In the genomic region with DNA sequence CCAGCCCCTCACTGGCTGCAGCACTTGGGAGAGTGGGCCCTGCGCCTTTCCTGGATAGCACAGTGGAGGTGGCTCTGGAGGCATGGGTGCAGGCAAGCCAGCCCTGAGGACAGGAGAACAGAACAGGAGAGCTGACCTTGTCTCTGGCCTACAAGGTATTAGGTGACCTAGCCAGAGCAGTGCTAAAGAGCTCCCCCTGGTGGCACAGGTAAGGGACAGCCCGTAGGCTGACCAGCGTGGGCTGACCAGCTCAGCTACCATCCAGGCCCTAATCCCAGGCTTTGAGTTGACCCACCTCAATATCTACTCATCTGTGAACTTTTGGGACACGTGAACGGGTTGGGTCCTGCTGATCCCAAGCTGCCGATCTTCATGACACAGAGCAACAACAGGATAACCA, we compare ENCODE assay signal across 8 mouse cellular contexts.
DNase-seq lines count a peak whose midpoint lies in the region; ATAC-seq lines count a peak whose summit lies in the region.

No protein-coding gene starts in this region.

- DNase-seq in CD4-positive, CD25-positive, alpha-beta regulatory T cell, adult 2 months (ENCODE audit: low read depth, low spot score) = peak; percentile 68
- peak; percentile 61 to 63 for DNase-seq in B cell, adult 2 months
- peak; percentile 5 for DNase-seq in cerebellum, adult 8-10 months
- DNase-seq in lung, postnatal 36 days = peak; percentile 53
- peak; percentile 64 for DNase-seq in thymus, postnatal 4 days
- no peak for DNase-seq in hindbrain, embryonic 11.5 days (ENCODE audit: low spot score)

- H3K36me3 ChIP-seq in kidney, embryonic 14.5 days (ENCODE audit: control insufficient read depth, insufficient read depth, low read length) = no peaks in the 10 kb centered on the region
- H3K36me3 ChIP-seq in hindbrain, embryonic 11.5 days (ENCODE audit: control insufficient read depth, insufficient read depth, low read length) = no peaks in the 10 kb centered on the region

- no peak overlapping the region for H3K9ac ChIP-seq in kidney, embryonic 14.5 days (ENCODE audit: low read depth, low read length)
- no peak overlapping the region for H3K9ac ChIP-seq in hindbrain, embryonic 11.5 days (ENCODE audit: low read depth, low read length)

- WGBS in kidney, embryonic 14.5 days = 65% methylated on average over 6 of the region's 6 CpGs
- WGBS in hindbrain, embryonic 11.5 days = 60% methylated on average over 6 of the region's 6 CpGs

- no peaks in the 10 kb centered on the region for H3K27me3 ChIP-seq in kidney, embryonic 14.5 days (ENCODE audit: control insufficient read depth, insufficient read depth, low read length)
- no peaks in the 10 kb centered on the region for H3K27me3 ChIP-seq in hindbrain, embryonic 11.5 days (ENCODE audit: control insufficient read depth, insufficient read depth, low read length)

- no peaks in the 10 kb centered on the region for H3K9me3 ChIP-seq in kidney, embryonic 14.5 days (ENCODE audit: control insufficient read depth, low read length)
- H3K9me3 ChIP-seq in hindbrain, embryonic 11.5 days (ENCODE audit: control insufficient read depth, low read length) = no peaks in the 10 kb centered on the region

- H3K4me3 ChIP-seq in kidney, embryonic 14.5 days (ENCODE audit: low read length) = no peak overlapping the region
- no peak overlapping the region for H3K4me3 ChIP-seq in hindbrain, embryonic 11.5 days (ENCODE audit: low read depth, low read length)

- H3K27ac ChIP-seq in kidney, embryonic 14.5 days (ENCODE audit: low read depth, low read length) = no peak overlapping the region
- no peak overlapping the region for H3K27ac ChIP-seq in hindbrain, embryonic 11.5 days (ENCODE audit: low read depth, low read length)

- ATAC-seq in CD4-positive, CD25-positive, alpha-beta regulatory T cell, adult 4 months = no peak
- peak; percentile 68; the same call in 1 of the 2 replicates for ATAC-seq in kidney, embryonic 14.5 days (ENCODE audit: low FRiP score, low TSS enrichment)
- no peak for ATAC-seq in hindbrain, embryonic 11.5 days (ENCODE audit: low FRiP score)

- H3K4me1 ChIP-seq in kidney, embryonic 14.5 days (ENCODE audit: control insufficient read depth, insufficient read depth, low read length) = no peaks in the 10 kb centered on the region
- H3K4me1 ChIP-seq in hindbrain, embryonic 11.5 days (replicated peaks; ENCODE audit: control insufficient read depth, insufficient read depth, low read length) = no peaks in the 10 kb centered on the region

- H3K4me2 ChIP-seq in kidney, embryonic 14.5 days (replicated peaks; ENCODE audit: low read depth, low read length) = no peak overlapping the region
- H3K4me2 ChIP-seq in hindbrain, embryonic 11.5 days (replicated peaks; ENCODE audit: low read depth, low read length) = no peak overlapping the region
